Mouse (Mus musculus): ENCODE results near the gene Lrrk1.

DNA sequence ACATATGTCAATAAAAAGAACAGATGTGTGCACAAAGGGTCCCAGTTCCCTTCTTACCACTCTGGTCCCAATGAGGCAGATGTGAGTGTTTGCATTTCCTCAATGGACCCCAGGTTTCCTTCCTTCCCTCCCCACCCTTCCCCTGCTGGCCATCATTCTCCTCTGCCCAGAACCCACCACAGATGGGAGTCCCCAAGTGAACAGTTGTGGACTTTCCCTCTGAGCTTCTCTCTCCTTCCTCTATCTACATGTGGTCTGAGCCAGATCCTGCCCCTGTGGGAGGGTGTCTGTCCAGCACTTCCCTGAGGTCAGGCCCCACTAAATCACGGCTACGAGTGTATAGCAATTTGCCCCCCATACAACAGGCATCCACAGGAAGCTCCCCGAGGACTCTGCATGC, 33.2 kb downstream of the Lrrk1 start:
- TF ChIP-seq POLR2A (IDR thresholded peaks at IDR 0.05; ENCODE audit: low read depth, low read length) (no peak), CTCF (IDR thresholded peaks at IDR 0.05; ENCODE audit: borderline replicate concordance, insufficient read depth, low read length) (no peak)
